Mouse (Mus musculus) limb, embryonic 14.5 days (tissue): ENCODE data around the gene Dus2. TPM values are rescaled to one million over a fixed set of nuclear protein-coding genes. Genes with fewer than 3 reads are reported as not detected.

Experiments
- ATAC-seq: fragments of 200-750 bp; cut with Nextera tagmentation; 2 replicates; pipeline ENCODE4 v1.8.0; 2017; ENCODE audit warnings: low read depth, moderate number of reproducible peaks, moderate TSS enrichment; ENCODE audit not compliant: low FRiP score
- DNase-seq: peaks from one replicate; pipeline ENCODE4 v3.0.0-alpha.2; 2015; ENCODE audit warnings: low spot score
- H3K27ac ChIP-seq: fragments of 300-500 bp; sonication (generic); replicated peaks from 2 replicates; pipeline ENCODE4 v1.5.1; 2014; ENCODE audit warnings: low read depth, mild to moderate bottlenecking, low read length, moderate library complexity, mixed read lengths
- H3K27me3 ChIP-seq: fragments of 300-500 bp; sonication (generic); 2 replicates; pipeline ENCODE4 v1.6.1; 2014; ENCODE audit warnings: low read length, mixed read lengths; ENCODE audit not compliant: control insufficient read depth, insufficient read depth
- H3K36me3 ChIP-seq: fragments of 300-500 bp; sonication (generic); 2 replicates; pipeline ENCODE4 v1.6.1; 2014; ENCODE audit warnings: mild to moderate bottlenecking, low read length, moderate library complexity, mixed read lengths; ENCODE audit not compliant: control insufficient read depth, insufficient read depth
- H3K4me1 ChIP-seq: fragments of 300-500 bp; sonication (generic); 2 replicates; pipeline ENCODE4 v1.6.1; 2014; ENCODE audit warnings: antibody characterized with exemption, low read length, mixed read lengths; ENCODE audit not compliant: control insufficient read depth, insufficient read depth
- H3K4me2 ChIP-seq: fragments of 300-500 bp; sonication (generic); replicated peaks from 2 replicates; pipeline ENCODE4 v1.6.1; 2014; ENCODE audit warnings: low read depth, mild to moderate bottlenecking, low read length, moderate library complexity; ENCODE audit not compliant: severe bottlenecking
- H3K4me3 ChIP-seq: fragments of 300-500 bp; sonication (generic); replicated peaks from 2 replicates; pipeline ENCODE4 v1.5.1; 2014; ENCODE audit warnings: low read length
- H3K9ac ChIP-seq: fragments of 300-500 bp; sonication (generic); 2 replicates; pipeline ENCODE4 v1.6.1; 2014; ENCODE audit warnings: mild to moderate bottlenecking, low read depth, low read length, moderate library complexity; ENCODE audit not compliant: severe bottlenecking
- H3K9me3 ChIP-seq: fragments of 300-500 bp; sonication (generic); 2 replicates; pipeline ENCODE4 v1.6.1; 2016; ENCODE audit warnings: low read length; ENCODE audit not compliant: control insufficient read depth
- POLR2A ChIP-seq: fragments of 200-500 bp; IDR thresholded peaks from 2 replicates; pipeline ENCODE4 v1.8.0; 2012; ENCODE audit warnings: inconsistent platforms, mild to moderate bottlenecking, moderate library complexity, borderline replicate concordance; ENCODE audit not compliant: insufficient read depth, insufficient read length; ENCODE audit errors: extremely low read depth
- WGBS: fragments of 180-500 bp; shearing (Covaris S2); extraction: QIAGEN DNeasy Blood & Tissue Kit; methylation state at CpG from one replicate; pipeline ENCODE4 v1.1.7; 2014; 5-methylcytosine and 5-hydroxymethylcytosine counted together
- polyA plus RNA-seq, 2 experiments: library from polyadenylated mRNA; depleted of rRNA in 1 of 2; stranded (reverse) in 1 of 2; unstranded in 1 of 2; fragments of >200 nt; fragmentation: Nextera tagmentation in 1 of 2; extraction: Ambion mirVana in 1 of 2; gene quantifications; 2 replicates each; pipeline versions ENCODE4 v1.2.1 to v1.2.3; 2012 to 2014

Gene Dus2
- polyA plus RNA-seq, 2 experiments, result 22.4 to 24.4 TPM

GRCm38 (mm10) chr8:106018039-106018438 is 26.9 kb downstream of the Dus2 start:
- Histone ChIP-seq H3K9me3 (no peaks in the 10 kb centered on the region), H3K36me3 (peaks cover 23% of the 10 kb centered on the region), H3K4me3 (no peak overlapping the region), H3K4me1 (no peaks in the 10 kb centered on the region), H3K9ac (no peak overlapping the region), H3K27ac (no peak overlapping the region), H3K4me2 (no peak overlapping the region), H3K27me3 (no peaks in the 10 kb centered on the region)
- WGBS, result 86% methylated on average over 3 of the region's 3 CpGs
- ATAC-seq, result no peak
- DNase-seq, result no peak
- no peak for TF ChIP-seq POLR2A

DNA sequence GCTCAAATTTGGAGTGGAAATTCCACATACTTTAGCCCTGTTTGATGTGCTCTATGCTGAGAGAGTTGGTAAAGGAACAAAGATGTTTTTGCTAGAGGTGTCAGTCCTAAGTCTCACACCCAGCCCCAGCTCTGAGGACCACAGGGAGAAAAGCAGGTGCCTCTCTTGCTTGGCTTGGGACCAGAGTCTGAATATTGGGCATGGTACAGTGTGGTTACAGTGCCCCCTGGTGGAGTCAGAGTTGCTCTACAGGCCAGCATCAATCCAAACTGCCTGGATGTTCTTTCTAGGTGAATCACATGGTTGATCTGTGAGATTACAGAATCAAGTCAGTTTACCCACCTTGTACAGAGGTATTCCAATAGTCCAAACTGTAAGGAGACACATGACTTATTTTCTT is 31.3 kb downstream of the Dus2 start:
- H3K4me1 ChIP-seq, result no peaks in the 10 kb centered on the region
- no peak; the same call in 1 of the 2 replicates for ATAC-seq
- TF ChIP-seq POLR2A, result no peak
- peak; percentile 62 for DNase-seq
- H3K9me3 ChIP-seq, result no peaks in the 10 kb centered on the region
- no peak overlapping the region for H3K27ac ChIP-seq
- no peak overlapping the region for H3K9ac ChIP-seq
- peaks cover 20% of the 10 kb centered on the region for H3K36me3 ChIP-seq
- no peaks in the 10 kb centered on the region for H3K27me3 ChIP-seq
- H3K4me3 ChIP-seq, result no peak overlapping the region
- no peak overlapping the region for H3K4me2 ChIP-seq

DNA sequence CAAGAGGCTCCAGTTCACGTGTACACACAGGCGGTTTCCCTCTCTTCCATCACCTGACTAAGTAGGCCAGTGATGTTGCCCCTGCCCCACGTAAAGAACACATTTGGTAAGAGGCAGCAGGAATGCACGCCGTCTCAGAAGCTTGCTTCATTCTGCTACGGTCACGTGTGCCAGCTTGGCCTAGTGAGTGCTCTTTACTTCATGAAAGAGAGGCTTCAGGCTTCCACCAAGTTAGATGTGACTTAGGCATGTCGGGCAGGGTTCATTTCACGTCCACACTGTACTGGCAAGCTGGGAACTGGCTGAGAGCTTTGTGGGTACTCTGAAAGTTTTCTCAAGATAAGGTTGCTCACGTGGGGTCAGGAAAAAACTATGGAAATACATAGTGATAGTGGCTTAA is 47.6 kb downstream of the Dus2 start:
- H3K36me3 ChIP-seq, result peaks cover 22% of the 10 kb centered on the region
- ATAC-seq (no peak), DNase-seq (no peak)
- H3K9ac ChIP-seq, result no peak overlapping the region
- no peaks in the 10 kb centered on the region for H3K9me3 ChIP-seq
- no peak overlapping the region for H3K4me3 ChIP-seq
- no peak overlapping the region for H3K4me2 ChIP-seq
- H3K27ac ChIP-seq, result no peak overlapping the region
- TF ChIP-seq POLR2A, result no peak
- no peaks in the 10 kb centered on the region for H3K4me1 ChIP-seq
- 92% methylated on average over 10 of the region's 10 CpGs for WGBS
- H3K27me3 ChIP-seq, result no peaks in the 10 kb centered on the region

DNA sequence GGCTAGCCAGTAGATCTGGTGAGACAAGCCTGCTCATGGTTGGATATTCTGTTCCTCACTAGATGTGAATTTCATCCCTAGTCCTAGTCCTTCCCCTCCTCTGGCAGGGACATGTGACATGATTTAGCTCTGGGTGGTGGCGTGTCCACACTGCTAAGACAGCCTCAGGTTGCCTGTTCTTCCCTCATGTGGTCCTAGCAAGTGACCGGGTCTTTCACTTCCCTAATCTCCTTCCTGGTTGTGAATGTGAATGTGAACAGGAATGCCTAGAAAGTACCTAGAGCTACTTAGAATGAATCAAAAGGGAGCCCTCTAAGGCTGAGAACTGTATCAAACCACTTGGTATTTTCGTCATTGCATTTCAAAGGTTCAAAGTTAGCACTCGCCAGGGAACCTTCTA is 48.5 kb downstream of the Dus2 start:
- 78% methylated on average over 4 of the region's 4 CpGs for WGBS
- Histone ChIP-seq H3K4me3 (no peak overlapping the region), H3K9ac (no peak overlapping the region), H3K36me3 (peaks cover 19% of the 10 kb centered on the region), H3K27ac (no peak overlapping the region), H3K9me3 (no peaks in the 10 kb centered on the region), H3K27me3 (no peaks in the 10 kb centered on the region), H3K4me2 (no peak overlapping the region), H3K4me1 (no peaks in the 10 kb centered on the region)
- DNase-seq, result no peak
- no peak for TF ChIP-seq POLR2A
- ATAC-seq, result no peak

DNA sequence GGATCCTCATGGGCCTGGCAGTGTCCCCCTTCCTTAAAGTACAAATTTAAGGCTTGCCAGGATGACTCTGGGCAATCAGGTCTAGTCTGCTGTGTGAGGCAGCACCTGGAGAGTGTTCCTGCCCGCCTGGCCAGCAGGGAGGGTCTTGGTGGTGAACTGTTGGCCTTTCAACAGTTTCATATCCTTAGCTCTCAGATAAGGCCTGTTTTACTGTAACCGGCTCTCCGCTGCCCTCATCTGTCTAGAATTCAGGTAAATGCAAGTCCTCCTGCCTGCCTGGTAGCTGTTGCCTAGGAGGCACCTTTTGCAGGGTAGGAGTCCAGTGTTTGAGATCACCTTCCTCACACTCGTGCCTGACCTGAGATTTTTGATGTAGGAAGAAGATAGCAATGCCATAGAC is 49.1 kb downstream of the Dus2 start:
- H3K4me1 ChIP-seq, result no peaks in the 10 kb centered on the region
- no peak for TF ChIP-seq POLR2A

DNA sequence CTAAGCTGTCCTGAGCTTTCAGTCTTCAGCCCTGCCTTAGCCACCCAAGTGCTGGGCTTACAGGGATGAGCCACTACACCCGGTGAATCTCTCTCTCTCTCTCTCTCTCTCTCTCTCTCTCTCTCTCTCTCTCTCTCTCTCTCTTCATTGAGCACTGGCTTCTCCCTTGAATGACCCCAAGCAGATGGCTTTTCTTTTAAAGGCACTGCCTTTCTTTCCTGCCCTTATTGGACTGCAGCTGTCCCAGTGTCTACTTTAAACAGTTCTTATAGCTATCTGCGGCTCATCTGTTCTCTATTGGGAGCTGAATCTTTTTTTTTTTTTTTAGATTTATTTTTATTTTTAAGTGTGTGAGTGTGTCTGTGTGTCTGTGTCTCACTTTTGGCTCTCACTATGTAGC is 51.9 kb downstream of the Dus2 start:
- no peak for TF ChIP-seq POLR2A
- H3K36me3 ChIP-seq, result peaks cover 9% of the 10 kb centered on the region
- H3K27me3 ChIP-seq, result no peaks in the 10 kb centered on the region
- H3K4me1 ChIP-seq, result no peaks in the 10 kb centered on the region
- no peaks in the 10 kb centered on the region for H3K9me3 ChIP-seq
- no peak overlapping the region for H3K4me2 ChIP-seq
- 84% methylated on average over 2 of the region's 2 CpGs for WGBS
- no peak overlapping the region for H3K27ac ChIP-seq
- peak; percentile 20 for DNase-seq
- 0 out of 2 replicates have a peak, but pooled peaks have one; percentile 30 for ATAC-seq
- no peak overlapping the region for H3K9ac ChIP-seq
- no peak overlapping the region for H3K4me3 ChIP-seq

More for the DNA sequence above, 49.1 kb downstream of the Dus2 start:
- ATAC-seq, result no peak
- H3K27ac ChIP-seq, result no peak overlapping the region
- no peak overlapping the region for H3K4me3 ChIP-seq
- no peaks in the 10 kb centered on the region for H3K27me3 ChIP-seq
- H3K4me2 ChIP-seq, result no peak overlapping the region
- WGBS, result 62% methylated on average over 4 of the region's 4 CpGs
- peaks cover 19% of the 10 kb centered on the region for H3K36me3 ChIP-seq
- H3K9me3 ChIP-seq, result no peaks in the 10 kb centered on the region
- H3K9ac ChIP-seq, result no peak overlapping the region
- DNase-seq, result no peak
